Comparison of ENCODE assay signal across 11 mouse cellular contexts in genomic region chr4:131657922-131658321, GRCm38 (mm10).
DNase-seq lines count a peak whose midpoint lies in the region; ATAC-seq and TF ChIP-seq lines count a peak whose summit lies in the region.
"Had no signal": no experiment of that assay in that cellular context is flagged by ENCODE, and none has a peak within 500 bp of the region (broad histone marks: within the 10 kb centered on the region; RNA-seq: fewer than 3 reads in every experiment).

No protein-coding gene starts in this region.

- TF ChIP-seq POLR2A in brain, embryonic 14.5 days (IDR thresholded peaks at IDR 0.05; ENCODE audit: borderline replicate concordance, extremely low read depth, insufficient read depth, insufficient read length, poor library complexity, severe bottlenecking): no peak

- no peak for TF ChIP-seq CTCF in brain, embryonic 14.5 days (IDR thresholded peaks at IDR 0.05; ENCODE audit: borderline replicate concordance, extremely low read depth, insufficient read depth, insufficient read length)
- TF ChIP-seq CTCF in layer of hippocampus, adult 2 months (conservative IDR thresholded peaks at IDR 0.05): no peak

- H3K27ac ChIP-seq in kidney, embryonic 16.5 days (ENCODE audit: low read length): no peak overlapping the region
- H3K27ac ChIP-seq in layer of hippocampus, adult 2 months: no peak overlapping the region
- H3K27ac ChIP-seq: liver, embryonic 14.5 days; neural tube, embryonic 12.5 days had no signal

- no peak overlapping the region for H3K4me2 ChIP-seq in kidney, embryonic 16.5 days (replicated peaks; ENCODE audit: low read depth, low read length)
- H3K4me2 ChIP-seq: neural tube, embryonic 12.5 days had no signal

- no peaks in the 10 kb centered on the region for H3K9me3 ChIP-seq in kidney, embryonic 16.5 days (ENCODE audit: low read length)
- H3K9me3 ChIP-seq: neural tube, embryonic 12.5 days had no signal

- no peak for ATAC-seq in kidney, embryonic 16.5 days (ENCODE audit: low FRiP score, low TSS enrichment)
- ATAC-seq: intestine, postnatal 0 days had no signal

- no peak overlapping the region for H3K9ac ChIP-seq in kidney, embryonic 16.5 days (replicated peaks; ENCODE audit: low read length)
- H3K9ac ChIP-seq: liver, embryonic 14.5 days; neural tube, embryonic 12.5 days had no signal

- no peaks in the 10 kb centered on the region for H3K36me3 ChIP-seq in kidney, embryonic 16.5 days (ENCODE audit: insufficient read depth, low read length)
- H3K36me3 ChIP-seq: neural tube, embryonic 12.5 days had no signal

- H3K4me3 ChIP-seq in kidney, embryonic 16.5 days (ENCODE audit: low read length): no peak overlapping the region
- no peak overlapping the region for H3K4me3 ChIP-seq in layer of hippocampus, adult 2 months
- H3K4me3 ChIP-seq: neural tube, embryonic 12.5 days had no signal

- 10% methylated on average over 10 of the region's 10 CpGs for WGBS in kidney, embryonic 16.5 days

- H3K4me1 ChIP-seq in kidney, embryonic 16.5 days (ENCODE audit: insufficient read depth, low read length): no peaks in the 10 kb centered on the region

- DNase-seq in kidney, postnatal 10 days: peak; percentile 81
- DNase-seq in R1 (ENCODE audit: low read depth, low spot score): peak; percentile 57
- peak; percentile 34 for DNase-seq in brain, embryonic 14.5 days (ENCODE audit: low read depth)
- peak; percentile 36 for DNase-seq in lung, postnatal 10 days
- DNase-seq in cerebellum, postnatal 25 days: no peak
- no peak for DNase-seq in layer of hippocampus, adult 2 months (ENCODE audit: low spot score in 2 of 2)
- DNase-seq: gastrocnemius, postnatal 36 days had no signal

- H3K27me3 ChIP-seq in kidney, embryonic 16.5 days (ENCODE audit: insufficient read depth, low read length): no peaks in the 10 kb centered on the region
- H3K27me3 ChIP-seq: neural tube, embryonic 12.5 days had no signal

Comparison
In these comparisons a context has a peak if more than half of its experiments do, and no peak if none do; other contexts are left out.
1. DNase-seq: peak in kidney, postnatal 10 days (single experiment), R1 (single experiment), brain, embryonic 14.5 days (single experiment) and lung, postnatal 10 days (single experiment); none in cerebellum, postnatal 25 days (0 of 2) and layer of hippocampus, adult 2 months (0 of 2).